Mouse (Mus musculus): ENCODE results near the gene Chek2. TPM values are rescaled to one million over a fixed set of nuclear protein-coding genes. Genes with fewer than 3 reads are reported as not detected.

Chek2 gene
- 0.98 and 4.6 TPM in 2 replicates for polyA plus RNA-seq (2012; ENCODE audit: low replicate concordance)

DNA sequence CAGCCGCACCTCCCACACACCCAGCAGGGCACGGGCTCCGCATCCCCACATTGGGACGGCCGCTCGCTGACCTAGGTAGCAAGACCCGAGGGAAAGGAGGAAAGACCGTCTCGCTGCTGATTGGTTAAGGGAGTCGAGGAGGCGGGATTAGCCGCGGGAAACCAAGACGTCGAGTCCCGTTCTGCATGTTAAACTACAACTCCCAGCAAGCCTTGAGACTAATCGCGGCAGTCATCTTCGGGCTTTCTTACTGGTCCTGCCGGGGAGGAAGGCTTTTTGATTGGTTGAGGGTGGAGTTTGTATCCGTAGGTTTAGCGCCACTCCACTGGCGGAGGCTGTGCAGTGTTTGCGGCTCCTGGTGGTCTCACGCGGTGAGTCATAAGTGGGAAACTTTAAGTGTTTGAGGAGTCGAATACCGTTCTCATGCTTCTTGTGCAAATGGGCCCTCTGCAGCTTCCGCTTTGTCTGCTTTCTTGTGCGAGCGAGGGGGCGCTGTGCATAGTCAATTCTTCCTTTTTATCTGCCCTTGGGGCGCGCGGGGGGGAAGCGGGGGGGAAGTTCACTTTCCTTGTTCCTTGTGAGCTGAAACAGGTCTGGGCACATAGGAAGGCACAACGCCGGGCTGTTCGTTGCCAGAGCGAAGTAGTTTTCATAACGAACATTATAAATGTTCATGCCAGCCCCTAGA lies at the start of gene Chek2, which contains the start of gene Hscb:
Gene Chek2, plus strand, starts transcription at position 302 of the 688 bp plus-strand sequence.
Gene Hscb, minus strand, starts transcription at position 100 of the 688 bp plus-strand sequence.

DNA sequence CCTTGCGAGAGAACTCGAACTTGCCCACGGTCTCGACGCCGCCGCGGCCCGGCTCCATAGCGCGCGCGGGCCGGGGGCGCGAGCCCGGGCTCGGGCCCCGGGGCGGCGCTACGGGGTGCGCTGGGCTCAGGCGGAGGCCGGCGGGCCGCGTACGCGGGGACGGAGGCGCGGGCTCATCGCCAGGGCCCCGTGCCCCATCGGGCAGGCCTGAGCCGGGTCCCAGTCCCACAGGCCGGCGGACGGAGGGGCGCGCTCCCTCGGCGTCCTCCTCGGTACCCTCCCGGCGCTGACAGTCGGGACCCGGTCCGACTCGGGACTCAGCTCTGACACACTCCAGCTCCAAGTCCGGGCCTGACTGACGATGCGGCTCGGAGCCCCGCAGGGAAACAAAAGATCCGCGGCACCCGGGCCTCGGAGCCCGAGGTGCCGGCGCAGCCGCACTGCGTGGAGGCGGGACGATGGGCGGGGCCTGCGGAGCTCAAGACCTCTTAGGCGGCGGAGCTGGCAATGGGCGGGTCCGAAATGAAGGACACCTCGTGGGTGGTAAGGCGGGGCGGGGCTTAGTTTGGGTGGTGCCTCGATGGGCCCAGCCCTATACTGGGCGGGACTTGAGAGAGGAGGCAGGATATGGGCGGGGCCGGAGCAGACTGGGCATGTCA lies 30.0 kb upstream of the Chek2 start, which contains the start of gene Ulk1:
Gene Ulk1, minus strand, starts transcription at position 431 of the 659 bp plus-strand sequence.

DNA sequence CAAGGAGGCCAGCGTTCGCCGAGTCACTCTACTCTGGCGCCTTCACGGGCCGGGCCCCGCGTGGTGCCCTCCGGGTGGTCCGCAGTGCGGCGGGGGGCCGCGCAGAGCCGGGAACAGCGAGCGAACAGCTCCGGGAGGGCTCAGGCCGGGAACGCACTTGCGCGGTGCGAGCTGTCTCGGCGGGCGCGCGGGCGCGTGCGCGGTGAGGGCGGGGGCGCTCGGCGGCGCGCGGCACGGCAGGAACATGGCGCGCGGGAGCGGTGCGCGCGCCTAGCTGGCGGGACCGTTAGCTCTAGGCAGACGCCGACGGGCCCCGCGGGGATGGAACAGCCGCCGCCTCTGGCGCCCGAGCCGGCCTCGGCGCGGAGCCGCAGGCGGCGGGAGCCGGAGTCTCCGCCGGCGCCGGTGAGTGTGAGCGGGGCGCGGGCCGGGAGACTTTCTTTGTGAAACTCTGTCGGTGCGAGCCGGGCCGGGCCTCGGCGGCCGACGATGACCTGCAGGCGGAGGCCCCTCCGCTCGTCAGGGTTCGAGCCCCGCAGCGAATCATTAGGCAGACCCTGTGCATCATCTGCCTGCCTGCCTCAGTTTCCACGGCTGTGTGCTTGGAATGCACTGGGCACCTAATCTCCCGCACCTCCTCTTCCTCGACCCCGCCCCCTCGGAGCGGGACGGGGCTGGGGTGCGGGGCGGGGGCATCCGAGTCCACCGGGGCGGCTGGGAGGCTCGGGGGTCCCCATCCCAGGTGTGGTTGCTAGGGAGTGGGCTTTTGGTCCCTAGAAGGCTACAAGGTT lies 40.0 kb downstream of the Chek2 start, which contains the start of gene Ttc28:
Gene Ttc28, plus strand, starts transcription at position 220 of the 791 bp plus-strand sequence.

Other genes starting within 250 kb of the Chek2 start
- gene Noc4l, start 186.6 kb upstream of the Chek2 start, polyA plus RNA-seq (2012; ENCODE audit: low replicate concordance), result 94.6 and 145 TPM in 2 replicates
- gene Ddx51, start 186.5 kb upstream of the Chek2 start, polyA plus RNA-seq (2012; ENCODE audit: low replicate concordance), result 10.4 and 28.5 TPM in 2 replicates
- gene Ep400, start 69.3 kb upstream of the Chek2 start, polyA plus RNA-seq (2012; ENCODE audit: low replicate concordance), result 81.5 and 137 TPM in 2 replicates
- 63.4 and 140 TPM in 2 replicates for gene Pus1, start 59.3 kb upstream of the Chek2 start, polyA plus RNA-seq (2012; ENCODE audit: low replicate concordance)
- gene Ulk1, start 29.9 kb upstream of the Chek2 start, polyA plus RNA-seq (2012; ENCODE audit: low replicate concordance), result 204 and 273 TPM in 2 replicates
- 11.1 and 12.4 TPM in 2 replicates for gene Hscb, start 202 bp upstream of the Chek2 start, polyA plus RNA-seq (2012; ENCODE audit: low replicate concordance)
- 5.1 and 5.2 TPM in 2 replicates for gene Ttc28, start 39.8 kb downstream of the Chek2 start, polyA plus RNA-seq (2012; ENCODE audit: low replicate concordance)

Measured in leukemia stem cell, adult 10-12 weeks (primary cell).